Mouse (Mus musculus) adrenal gland, postnatal 14 days (tissue): ENCODE measurements around the gene Fbxl14. TPM values are rescaled to one million over a fixed set of nuclear protein-coding genes. Genes with fewer than 3 reads are reported as not detected.

Experiments used
- DNase-seq: peaks from one replicate; pipeline ENCODE4 v3.0.0; 2021; ENCODE audit warnings: mixed read lengths
- total RNA-seq: library from RNA; stranded (reverse); gene quantifications from 2 replicates; pipeline ENCODE4 v1.2.3, GENCODE M21; 2021

Fbxl14 gene
- total RNA-seq, 1 experiment from 2014 or later: 27.4 TPM

- DNase-seq: no peak
Observed at GRCm38 (mm10) chr6:119492630-119493014, 13.2 kb downstream of the Fbxl14 start.

- DNase-seq: peak; percentile 75
Observed at GRCm38 (mm10) chr6:119499271-119499670, 19.8 kb downstream of the Fbxl14 start.

GRCm38 (mm10) chr6:119500086-119500485 lies 20.6 kb downstream of the Fbxl14 start:
- DNase-seq: no peak

- no peak for DNase-seq
Observed at GRCm38 (mm10) chr6:119502031-119502430, 22.6 kb downstream of the Fbxl14 start.

- DNase-seq: no peak
Observed at GRCm38 (mm10) chr6:119504756-119505155, 25.3 kb downstream of the Fbxl14 start.

GRCm38 (mm10) chr6:119505525-119506225 lies 26.2 kb downstream of the Fbxl14 start:
- no peak for DNase-seq

GRCm38 (mm10) chr6:119508221-119508620 lies 28.8 kb downstream of the Fbxl14 start:
- no peak for DNase-seq

- no peak for DNase-seq
Observed at GRCm38 (mm10) chr6:119508634-119509375, 29.3 kb downstream of the Fbxl14 start.

GRCm38 (mm10) chr6:119509437-119510037 lies 30.1 kb downstream of the Fbxl14 start:
- no peak for DNase-seq

- no peak for DNase-seq
Observed at GRCm38 (mm10) chr6:119512701-119513100, 33.2 kb downstream of the Fbxl14 start.

- no peak for DNase-seq
Observed at GRCm38 (mm10) chr6:119513452-119513851, 34.0 kb downstream of the Fbxl14 start.

GRCm38 (mm10) chr6:119514085-119514484 lies 34.6 kb downstream of the Fbxl14 start:
- no peak for DNase-seq

GRCm38 (mm10) chr6:119520731-119521130 lies 41.3 kb downstream of the Fbxl14 start:
- peak; percentile 19 for DNase-seq

GRCm38 (mm10) chr6:119521482-119521900 lies 42.0 kb downstream of the Fbxl14 start:
- no peak for DNase-seq

GRCm38 (mm10) chr6:119521931-119522391 lies 42.5 kb downstream of the Fbxl14 start:
- DNase-seq: no peak

GRCm38 (mm10) chr6:119526498-119526897 lies 47.0 kb downstream of the Fbxl14 start:
- DNase-seq: no peak

GRCm38 (mm10) chr6:119529659-119530058 lies 50.2 kb downstream of the Fbxl14 start:
- no peak for DNase-seq

Other genes starting within 250 kb of the Fbxl14 start
- gene Cacna2d4, start 243.1 kb upstream of the Fbxl14 start, total RNA-seq: 0.94 TPM in 1 of 2 replicates, not detected in the other
- 0.23 TPM in 1 of 2 replicates, not detected in the other for gene Lrtm2, start 148.9 kb upstream of the Fbxl14 start, total RNA-seq
- 158 and 194 TPM in 2 replicates for gene Adipor2, start 62.0 kb upstream of the Fbxl14 start, total RNA-seq
- gene Wnt5b, start 64.7 kb downstream of the Fbxl14 start, total RNA-seq: 2.6 and 3.0 TPM in 2 replicates